In genomic region chr6:83169872-83170271, GRCm38 (mm10) we compare ENCODE assay signal across 15 mouse cellular contexts. TPM values are rescaled to one million over a fixed set of nuclear protein-coding genes. Genes with fewer than 3 reads are reported as not detected.
DNase-seq lines count a peak whose midpoint lies in the region; ATAC-seq and TF ChIP-seq lines count a peak whose summit lies in the region.
"Had no signal": no experiment of that assay in that cellular context is flagged by ENCODE, and none has a peak within 500 bp of the region (broad histone marks: within the 10 kb centered on the region; RNA-seq: fewer than 3 reads in every experiment).

No protein-coding gene starts in this region.

- no peak overlapping the region for H3K4me3 ChIP-seq in forebrain, postnatal 0 days (ENCODE audit: low read depth, low read length)
- H3K4me3 ChIP-seq in forebrain, embryonic 14.5 days (ENCODE audit: low read depth, low read length), result no peak overlapping the region
- no peak overlapping the region for H3K4me3 ChIP-seq in hindbrain, embryonic 10.5 days
- H3K4me3 ChIP-seq in embryonic facial prominence, embryonic 10.5 days, result no peak overlapping the region
- H3K4me3 ChIP-seq: megakaryocyte, embryonic 14.5 days had no signal

- no peak overlapping the region for H3K4me2 ChIP-seq in forebrain, postnatal 0 days (ENCODE audit: low read depth)
- H3K4me2 ChIP-seq in forebrain, embryonic 14.5 days (ENCODE audit: low read length), result no peak overlapping the region

- WGBS in forebrain, postnatal 0 days, result 80% methylated on average over 5 of the region's 5 CpGs
- WGBS in forebrain, embryonic 14.5 days, result 88% methylated on average over 5 of the region's 5 CpGs
- WGBS in hindbrain, embryonic 10.5 days, result 88% methylated on average over 5 of the region's 5 CpGs
- WGBS in embryonic facial prominence, embryonic 10.5 days, result 85% methylated on average over 5 of the region's 5 CpGs

- H3K27ac ChIP-seq in forebrain, postnatal 0 days (ENCODE audit: low read depth, low read length), result 0 out of 2 replicates have a peak overlapping the region, but pooled peaks have one; percentile 1
- no peak overlapping the region for H3K27ac ChIP-seq in forebrain, embryonic 14.5 days (ENCODE audit: low read depth, low read length)
- H3K27ac ChIP-seq in hindbrain, embryonic 10.5 days, result no peak overlapping the region
- H3K27ac ChIP-seq in embryonic facial prominence, embryonic 10.5 days (replicated peaks), result no peak overlapping the region

- H3K4me1 ChIP-seq in forebrain, postnatal 0 days (ENCODE audit: insufficient read depth), result peaks cover 25% of the 10 kb centered on the region; the same call in 1 of the 2 replicates
- peaks cover 14% of the 10 kb centered on the region for H3K4me1 ChIP-seq in forebrain, embryonic 14.5 days (ENCODE audit: control insufficient read depth, insufficient read depth, low read length)
- peaks cover 31% of the 10 kb centered on the region for H3K4me1 ChIP-seq in hindbrain, embryonic 10.5 days (replicated peaks)
- peaks cover 23% of the 10 kb centered on the region for H3K4me1 ChIP-seq in embryonic facial prominence, embryonic 10.5 days

- H3K9me3 ChIP-seq in forebrain, postnatal 0 days (ENCODE audit: low read length), result no peaks in the 10 kb centered on the region
- no peaks in the 10 kb centered on the region for H3K9me3 ChIP-seq in forebrain, embryonic 14.5 days (replicated peaks; ENCODE audit: control insufficient read depth, low read length)
- no peaks in the 10 kb centered on the region for H3K9me3 ChIP-seq in hindbrain, embryonic 10.5 days
- H3K9me3 ChIP-seq in embryonic facial prominence, embryonic 10.5 days, result no peaks in the 10 kb centered on the region
- H3K9me3 ChIP-seq: megakaryocyte, embryonic 14.5 days had no signal

- no peak for DNase-seq in forebrain, postnatal 0 days
- no peak for DNase-seq in forebrain, embryonic 14.5 days (ENCODE audit: low spot score)
- DNase-seq in lung, adult 18-20 months, result peak; percentile 35 to 46
- no peak for DNase-seq in lung, postnatal 14 days
- peak; percentile 56 to 72 for DNase-seq in adrenal gland, postnatal 36 days
- DNase-seq in kidney, postnatal 25 days, result peak; percentile 48 to 71
- no peak for DNase-seq in hindbrain, embryonic 10.5 days (ENCODE audit: low spot score)
- DNase-seq in embryonic facial prominence, embryonic 10.5 days (ENCODE audit: low spot score), result no peak
- DNase-seq: cerebellum, postnatal 14 days; heart, adult 11 months; liver, postnatal 0 days; right cerebral cortex, adult 18-20 months had no signal

- TF ChIP-seq CTCF in forebrain, postnatal 0 days (IDR thresholded peaks at IDR 0.05; ENCODE audit: low read depth), result no peak

- no peaks in the 10 kb centered on the region for H3K36me3 ChIP-seq in forebrain, postnatal 0 days (ENCODE audit: insufficient read depth)
- H3K36me3 ChIP-seq in forebrain, embryonic 14.5 days (ENCODE audit: control insufficient read depth, insufficient read depth, low read length), result no peaks in the 10 kb centered on the region; the same call in 1 of the 2 replicates
- no peaks in the 10 kb centered on the region for H3K36me3 ChIP-seq in hindbrain, embryonic 10.5 days
- H3K36me3 ChIP-seq in embryonic facial prominence, embryonic 10.5 days (replicated peaks), result no peaks in the 10 kb centered on the region

- H3K9ac ChIP-seq in forebrain, postnatal 0 days, result no peak overlapping the region
- H3K9ac ChIP-seq in forebrain, embryonic 14.5 days (ENCODE audit: low read length), result no peak overlapping the region
- H3K9ac ChIP-seq: liver, postnatal 0 days had no signal

- no peak for ATAC-seq in forebrain, postnatal 0 days
- no peak for ATAC-seq in forebrain, embryonic 14.5 days
- ATAC-seq: activated CD4-positive, CD25-positive, alpha-beta regulatory T cell, adult 4 months; liver, postnatal 0 days had no signal

- H3K27me3 ChIP-seq in forebrain, postnatal 0 days (ENCODE audit: insufficient read depth, low read length), result no peaks in the 10 kb centered on the region
- H3K27me3 ChIP-seq in forebrain, embryonic 14.5 days (replicated peaks; ENCODE audit: control insufficient read depth, insufficient read depth, low read length), result no peaks in the 10 kb centered on the region
- H3K27me3 ChIP-seq in hindbrain, embryonic 10.5 days (ENCODE audit: insufficient read depth, poor library complexity, severe bottlenecking), result no peaks in the 10 kb centered on the region
- H3K27me3 ChIP-seq in embryonic facial prominence, embryonic 10.5 days (replicated peaks; ENCODE audit: low read depth, poor library complexity, severe bottlenecking), result no peaks in the 10 kb centered on the region
- H3K27me3 ChIP-seq: megakaryocyte, embryonic 14.5 days had no signal

RNA-seq across cellular contexts. Expression of gene Dctn1, which starts 4.2 kb away (rescaled TPM):
- total RNA-seq in forebrain, postnatal 0 days (2014; rRNA removed), result 97.3 and 126 TPM in 2 replicates
- polyA plus RNA-seq in forebrain, postnatal 0 days (2015; fragmentation: Nextera tagmentation; extraction: Ambion mirVana), result 132 and 152 TPM in 2 replicates
- polyA plus RNA-seq in forebrain, embryonic 14.5 days (2014; fragmentation: Nextera tagmentation; extraction: Ambion mirVana), result 101 and 133 TPM in 2 replicates
- 100 to 1,000 TPM; 127 to 132 TPM for total RNA-seq in adrenal gland, postnatal 36 days (2021)
- polyA plus RNA-seq in hindbrain, embryonic 10.5 days (2016; fragmentation: Nextera tagmentation; extraction: Ambion mirVana), result 121 and 140 TPM in 2 replicates
- polyA plus RNA-seq in embryonic facial prominence, embryonic 10.5 days (2016; fragmentation: Nextera tagmentation; extraction: Ambion mirVana), result 112 and 116 TPM in 2 replicates

RNA-seq across cellular contexts. Expression of gene 1700003E16Rik, which starts 13.7 kb away (rescaled TPM):
- 17.0 and 17.5 TPM in 2 replicates for total RNA-seq in forebrain, postnatal 0 days (2014; rRNA removed)
- polyA plus RNA-seq in forebrain, postnatal 0 days (2015; fragmentation: Nextera tagmentation; extraction: Ambion mirVana), result 13.9 and 18.3 TPM in 2 replicates
- polyA plus RNA-seq in forebrain, embryonic 14.5 days (2014; fragmentation: Nextera tagmentation; extraction: Ambion mirVana), result 5.8 and 7.5 TPM in 2 replicates
- total RNA-seq in adrenal gland, postnatal 36 days (2021), result under 1 TPM; 0.43 to 0.66 TPM
- 3.1 and 6.0 TPM in 2 replicates for polyA plus RNA-seq in hindbrain, embryonic 10.5 days (2016; fragmentation: Nextera tagmentation; extraction: Ambion mirVana)
- polyA plus RNA-seq in embryonic facial prominence, embryonic 10.5 days (2016; fragmentation: Nextera tagmentation; extraction: Ambion mirVana), result 1.3 and 2.1 TPM in 2 replicates
- total RNA-seq: neutrophil, adult 5-6 weeks had no signal
- polyA plus RNA-seq: activated CD4-positive, CD25-positive, alpha-beta regulatory T cell, adult 4 months had no signal

RNA-seq across cellular contexts. Expression of gene Wdr54, which starts 13.7 kb away (rescaled TPM):
- total RNA-seq in forebrain, postnatal 0 days (2014; rRNA removed), result 11.1 and 13.4 TPM in 2 replicates
- polyA plus RNA-seq in forebrain, postnatal 0 days (2015; fragmentation: Nextera tagmentation; extraction: Ambion mirVana), result 19.7 and 24.1 TPM in 2 replicates
- polyA plus RNA-seq in forebrain, embryonic 14.5 days (2014; fragmentation: Nextera tagmentation; extraction: Ambion mirVana), result 20.6 and 23.9 TPM in 2 replicates
- 1 to 10 TPM; 1.8 to 3.1 TPM for total RNA-seq in adrenal gland, postnatal 36 days (2021)
- 14.2 and 15.9 TPM in 2 replicates for polyA plus RNA-seq in hindbrain, embryonic 10.5 days (2016; fragmentation: Nextera tagmentation; extraction: Ambion mirVana)
- 10.2 and 11.2 TPM in 2 replicates for polyA plus RNA-seq in embryonic facial prominence, embryonic 10.5 days (2016; fragmentation: Nextera tagmentation; extraction: Ambion mirVana)
- total RNA-seq: neutrophil, adult 5-6 weeks had no signal

RNA-seq across cellular contexts. Expression of gene Rtkn, which starts 34.6 kb away (rescaled TPM):
- total RNA-seq in forebrain, postnatal 0 days (2014; rRNA removed), result 17.1 and 19.4 TPM in 2 replicates
- 7.9 and 8.1 TPM in 2 replicates for polyA plus RNA-seq in forebrain, postnatal 0 days (2015; fragmentation: Nextera tagmentation; extraction: Ambion mirVana)
- polyA plus RNA-seq in forebrain, embryonic 14.5 days (2014; fragmentation: Nextera tagmentation; extraction: Ambion mirVana), result 4.7 and 4.8 TPM in 2 replicates
- total RNA-seq in adrenal gland, postnatal 36 days (2021), result 10 to 100 TPM in 1 of 2 experiments, 1 to 10 TPM in 1; 5.1 to 14.0 TPM
- 40.5 and 46.4 TPM in 2 replicates for polyA plus RNA-seq in hindbrain, embryonic 10.5 days (2016; fragmentation: Nextera tagmentation; extraction: Ambion mirVana)
- 38.2 and 39.0 TPM in 2 replicates for polyA plus RNA-seq in embryonic facial prominence, embryonic 10.5 days (2016; fragmentation: Nextera tagmentation; extraction: Ambion mirVana)
- total RNA-seq: neutrophil, adult 5-6 weeks had no signal
- polyA plus RNA-seq: activated CD4-positive, CD25-positive, alpha-beta regulatory T cell, adult 4 months had no signal

RNA-seq across cellular contexts. Expression of gene Ino80b, which starts 44.6 kb away (rescaled TPM):
- total RNA-seq in forebrain, postnatal 0 days (2014; rRNA removed), result 40.1 and 44.5 TPM in 2 replicates
- 14.9 and 15.3 TPM in 2 replicates for polyA plus RNA-seq in forebrain, postnatal 0 days (2015; fragmentation: Nextera tagmentation; extraction: Ambion mirVana)
- polyA plus RNA-seq in forebrain, embryonic 14.5 days (2014; fragmentation: Nextera tagmentation; extraction: Ambion mirVana), result 15.6 and 17.5 TPM in 2 replicates
- 10 to 100 TPM; 22.4 to 25.2 TPM for total RNA-seq in adrenal gland, postnatal 36 days (2021)
- polyA plus RNA-seq in hindbrain, embryonic 10.5 days (2016; fragmentation: Nextera tagmentation; extraction: Ambion mirVana), result 19.8 and 22.8 TPM in 2 replicates
- 18.6 and 20.2 TPM in 2 replicates for polyA plus RNA-seq in embryonic facial prominence, embryonic 10.5 days (2016; fragmentation: Nextera tagmentation; extraction: Ambion mirVana)

Comparison
In these comparisons a context has a peak if more than half of its experiments do, and no peak if none do; other contexts are left out.
1. DNase-seq: peak in lung, adult 18-20 months (2 of 2), adrenal gland, postnatal 36 days (2 of 2) and kidney, postnatal 25 days (2 of 2); none in forebrain, postnatal 0 days (single experiment), forebrain, embryonic 14.5 days (single experiment), lung, postnatal 14 days (single experiment), hindbrain, embryonic 10.5 days (single experiment) and embryonic facial prominence, embryonic 10.5 days (single experiment).